Mouse (Mus musculus) erythroblast, embryonic 14.5 days (primary cell): ENCODE results near the gene Sec63. TPM values are rescaled to one million over a fixed set of nuclear protein-coding genes. Genes with fewer than 3 reads are reported as not detected.

Source experiments
- H3K27me3 ChIP-seq: 2 replicates; pipeline ENCODE4 v1.6.1; 2012; ENCODE audit warnings: inconsistent platforms; ENCODE audit not compliant: control insufficient read depth
- H3K36me3 ChIP-seq: 2 replicates; pipeline ENCODE4 v1.6.1; 2012; ENCODE audit warnings: mild to moderate bottlenecking, inconsistent platforms; ENCODE audit not compliant: control insufficient read depth
- H3K4me1 ChIP-seq: 2 replicates; pipeline ENCODE4 v1.6.1; 2012; ENCODE audit warnings: inconsistent platforms; ENCODE audit not compliant: control insufficient read depth
- H3K4me3 ChIP-seq: replicated peaks from 2 replicates; pipeline ENCODE3; 2012; ENCODE audit warnings: moderate library complexity, mild to moderate bottlenecking, inconsistent platforms
- H3K9me3 ChIP-seq: 2 replicates; pipeline ENCODE4 v1.6.1; 2012; ENCODE audit warnings: low read length, inconsistent platforms, mixed read lengths; ENCODE audit not compliant: control insufficient read depth
- GATA1 ChIP-seq: IDR thresholded peaks from 2 replicates; pipeline ENCODE4 v1.6.1; 2012; ENCODE audit warnings: low read length, inconsistent platforms, mixed read lengths
- TAL1 ChIP-seq: IDR thresholded peaks from 3 replicates; pipeline ENCODE4 v1.6.1; 2012; ENCODE audit warnings: low read length, inconsistent platforms, mixed read lengths
- polyA plus RNA-seq: library from polyadenylated mRNA; stranded (reverse); fragments of >175 nt; gene quantifications from 2 replicates; pipeline ENCODE4 v1.2.3, GENCODE M21; 2012

Gene Sec63
- polyA plus RNA-seq, 1 experiment, result 0.56 TPM

DNA sequence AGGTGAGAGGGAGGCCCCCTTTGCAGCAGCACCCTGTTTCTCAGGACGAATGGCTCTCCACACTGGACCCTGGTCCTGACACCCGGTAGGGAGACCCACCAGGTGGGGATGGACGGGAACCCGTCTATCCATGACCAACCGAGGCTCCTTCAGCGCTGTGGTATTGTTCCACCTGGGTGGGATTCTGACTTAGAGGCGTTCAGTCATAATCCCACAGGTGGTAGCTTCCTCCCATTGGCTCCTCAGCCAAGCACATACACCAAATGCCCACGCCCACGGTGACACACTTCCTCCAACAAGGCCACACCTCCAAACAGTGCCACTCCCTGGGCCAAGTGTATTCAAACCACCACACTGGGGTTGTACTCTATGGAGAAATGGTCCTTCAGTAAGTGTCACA is 95.3 kb downstream of the Sec63 start:
- peaks cover 6% of the 10 kb centered on the region; the same call in 1 of the 2 replicates for H3K27me3 ChIP-seq
- H3K4me1 ChIP-seq, result no peaks in the 10 kb centered on the region
- peaks cover 6% of the 10 kb centered on the region for H3K9me3 ChIP-seq
- H3K36me3 ChIP-seq, result no peaks in the 10 kb centered on the region
- no peak overlapping the region for H3K4me3 ChIP-seq
- TF ChIP-seq GATA1, result no peak
- no peak for TF ChIP-seq TAL1

DNA sequence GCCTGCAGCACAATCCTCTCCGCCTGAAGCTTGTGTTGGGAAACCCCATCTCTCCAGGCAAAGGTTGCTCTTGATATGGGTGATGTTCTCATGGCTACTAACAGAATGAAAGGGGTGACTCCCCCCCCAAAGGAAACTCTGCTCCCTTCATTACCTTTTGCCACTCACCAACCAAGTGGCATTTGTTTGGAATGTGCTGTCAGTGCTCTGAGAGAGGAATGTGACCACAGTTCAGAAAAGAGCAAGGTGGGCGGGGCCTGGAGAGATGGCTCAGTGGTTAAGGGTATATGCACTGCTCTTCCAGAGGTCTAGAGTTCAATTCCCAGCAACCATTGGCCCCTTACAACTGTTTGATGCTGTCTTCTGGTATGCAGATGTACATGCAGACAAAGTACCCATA is 95.7 kb downstream of the Sec63 start:
- Histone ChIP-seq H3K4me3 (no peak overlapping the region), H3K4me1 (no peaks in the 10 kb centered on the region), H3K9me3 (peaks cover 6% of the 10 kb centered on the region), H3K36me3 (no peaks in the 10 kb centered on the region), H3K27me3 (peaks cover 6% of the 10 kb centered on the region; the same call in 1 of the 2 replicates)
- TF ChIP-seq GATA1, result no peak
- TF ChIP-seq TAL1, result no peak

DNA sequence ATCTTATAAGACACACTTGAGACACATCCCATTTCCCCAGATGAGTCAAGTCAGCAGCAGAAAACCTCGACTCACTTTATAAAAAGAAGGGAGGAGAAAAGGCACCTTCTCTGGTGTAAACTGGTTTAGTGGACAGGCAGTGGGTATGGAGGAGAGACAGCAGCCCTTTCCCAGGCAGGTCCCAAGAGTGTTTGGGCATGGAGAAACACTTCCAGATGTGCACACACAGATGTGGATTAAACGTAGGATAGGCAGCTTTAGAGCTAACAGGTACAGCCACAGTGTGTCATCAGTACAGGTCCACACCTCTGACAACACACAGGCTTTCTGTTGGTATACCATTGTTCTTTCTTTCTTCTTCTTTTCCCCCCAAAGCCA is 98.5 kb downstream of the Sec63 start:
- Histone ChIP-seq H3K4me3 (no peak overlapping the region), H3K9me3 (peaks cover 6% of the 10 kb centered on the region), H3K27me3 (peaks cover 9% of the 10 kb centered on the region), H3K4me1 (no peaks in the 10 kb centered on the region), H3K36me3 (no peaks in the 10 kb centered on the region)
- no peak for TF ChIP-seq TAL1
- TF ChIP-seq GATA1, result no peak

DNA sequence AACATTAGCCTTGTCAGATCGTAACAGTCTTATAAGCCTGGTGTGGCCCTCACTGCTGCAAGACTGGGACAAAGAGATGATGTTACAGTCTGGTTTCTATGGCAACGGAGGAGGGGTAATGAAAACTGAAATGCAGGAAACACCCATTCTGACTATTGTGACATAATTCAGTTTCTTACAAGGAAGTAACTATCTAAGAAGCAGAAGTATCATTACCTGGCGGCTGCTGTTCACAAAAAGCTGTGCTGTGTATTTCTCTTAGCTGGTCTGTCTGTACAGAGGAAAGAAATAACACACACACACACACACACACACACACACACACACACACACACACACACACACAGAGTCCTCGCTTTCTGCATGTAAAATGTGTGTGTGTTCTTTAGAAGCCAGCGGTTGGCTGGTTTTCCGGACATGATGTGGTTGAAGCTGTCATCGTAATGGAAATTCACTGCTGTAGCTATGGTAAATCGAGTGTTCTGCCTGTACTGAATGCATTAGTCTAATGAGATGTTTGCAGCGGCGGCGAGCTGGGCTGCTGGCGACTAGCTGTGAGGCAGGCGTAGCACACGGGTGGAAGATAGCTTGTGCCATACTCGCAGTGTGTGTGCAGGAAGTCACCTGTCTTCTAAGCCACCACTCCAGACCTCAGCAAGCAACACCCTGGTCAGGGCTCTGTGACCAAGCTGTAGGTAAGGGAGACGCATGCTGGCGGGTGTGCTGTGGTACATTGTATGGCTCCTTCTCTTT is 99.0 kb downstream of the Sec63 start, which contains the start of gene Scml4:
Scml4 (plus strand) TSS at position 212 of the 753 bp plus-strand sequence.
- H3K27me3 ChIP-seq, result peaks cover 9% of the 10 kb centered on the region
- no peak for TF ChIP-seq GATA1
- no peak for TF ChIP-seq TAL1
- no peak within 1 kb of the TSS for H3K4me3 ChIP-seq
- H3K4me1 ChIP-seq, result no peaks in the 10 kb centered on the region
- peaks cover 6% of the 10 kb centered on the region for H3K9me3 ChIP-seq
- H3K36me3 ChIP-seq, result no peaks in the 10 kb centered on the region

DNA sequence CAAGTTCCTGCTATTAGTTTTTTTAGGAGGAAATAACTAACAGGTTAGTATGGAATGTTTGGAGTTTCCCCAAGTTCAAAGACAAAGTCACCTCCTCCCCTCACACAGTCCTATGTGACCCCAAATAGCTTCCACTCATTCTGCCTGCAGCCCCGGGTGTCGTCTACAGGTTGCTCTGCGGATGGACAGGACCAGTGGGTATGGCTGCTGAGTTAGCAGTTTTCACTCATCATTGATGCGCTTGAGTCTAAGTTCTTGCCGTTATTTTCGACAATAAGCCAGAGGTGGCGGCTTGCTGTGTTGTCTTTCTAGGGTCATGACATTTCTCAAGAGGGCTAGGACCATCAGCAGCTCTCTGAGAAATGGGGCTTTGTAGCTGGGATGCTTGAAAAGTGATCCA is 100.2 kb downstream of the Sec63 start:
- Histone ChIP-seq H3K27me3 (peaks cover 9% of the 10 kb centered on the region), H3K4me1 (no peaks in the 10 kb centered on the region), H3K9me3 (peaks cover 4% of the 10 kb centered on the region), H3K4me3 (no peak overlapping the region), H3K36me3 (no peaks in the 10 kb centered on the region)
- no peak for TF ChIP-seq GATA1
- no peak for TF ChIP-seq TAL1

DNA sequence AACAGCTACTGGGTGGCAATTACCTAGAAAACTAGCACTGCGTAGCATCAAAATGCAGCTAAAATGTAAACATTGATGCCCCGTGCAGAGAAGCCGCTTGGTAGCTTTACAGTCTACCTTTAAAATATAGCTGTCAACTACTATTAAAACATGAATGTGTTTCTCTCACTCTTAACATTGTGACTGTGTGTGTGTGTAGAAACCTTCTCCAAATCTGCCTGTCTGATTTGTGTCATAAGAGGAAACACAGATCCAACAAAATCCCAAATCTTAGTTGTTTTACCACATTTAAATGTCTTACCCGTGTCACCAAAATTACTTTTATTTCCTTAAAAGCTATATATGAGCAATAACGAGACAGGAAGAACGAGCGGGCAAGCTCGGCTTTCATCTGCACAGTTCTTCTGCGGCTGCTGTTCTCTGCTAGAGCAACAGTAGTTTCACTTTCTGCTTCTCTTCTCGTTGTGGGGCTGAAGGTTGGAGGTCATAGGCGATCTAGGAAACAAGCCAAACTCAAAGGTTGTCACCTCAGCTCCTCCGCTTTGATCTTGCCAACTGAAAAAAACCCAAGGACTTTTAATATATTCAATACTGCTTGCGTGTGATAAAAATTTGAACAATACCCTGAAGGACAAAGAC is 100.9 kb downstream of the Sec63 start:
- Histone ChIP-seq H3K9me3 (no peaks in the 10 kb centered on the region), H3K4me1 (no peaks in the 10 kb centered on the region), H3K27me3 (peaks cover 9% of the 10 kb centered on the region), H3K36me3 (no peaks in the 10 kb centered on the region), H3K4me3 (peak overlapping the region; percentile 6)
- TF ChIP-seq TAL1, result no peak
- TF ChIP-seq GATA1, result no peak

DNA sequence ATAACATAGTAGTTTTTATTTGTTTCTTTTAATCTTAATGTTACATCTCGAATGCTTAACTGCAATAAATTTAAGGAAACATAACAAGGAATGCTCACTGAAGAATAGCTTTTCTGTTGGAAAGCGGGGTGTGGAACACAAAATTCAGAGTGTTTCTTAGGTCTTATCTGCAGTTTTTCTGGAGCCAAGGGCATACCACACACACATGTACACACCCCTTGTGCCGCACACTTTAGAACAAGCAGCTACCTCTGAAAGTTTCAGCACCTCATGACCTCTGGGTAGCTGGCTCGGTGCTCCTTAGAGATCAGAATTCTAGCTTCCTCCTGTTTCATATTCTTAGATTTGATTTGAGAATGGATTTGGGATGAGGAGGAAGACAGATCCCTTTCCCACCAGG is 101.5 kb downstream of the Sec63 start:
- Histone ChIP-seq H3K27me3 (peaks cover 9% of the 10 kb centered on the region), H3K36me3 (no peaks in the 10 kb centered on the region), H3K4me3 (no peak overlapping the region), H3K9me3 (no peaks in the 10 kb centered on the region), H3K4me1 (no peaks in the 10 kb centered on the region)
- TF ChIP-seq GATA1 (no peak), TAL1 (no peak)

DNA sequence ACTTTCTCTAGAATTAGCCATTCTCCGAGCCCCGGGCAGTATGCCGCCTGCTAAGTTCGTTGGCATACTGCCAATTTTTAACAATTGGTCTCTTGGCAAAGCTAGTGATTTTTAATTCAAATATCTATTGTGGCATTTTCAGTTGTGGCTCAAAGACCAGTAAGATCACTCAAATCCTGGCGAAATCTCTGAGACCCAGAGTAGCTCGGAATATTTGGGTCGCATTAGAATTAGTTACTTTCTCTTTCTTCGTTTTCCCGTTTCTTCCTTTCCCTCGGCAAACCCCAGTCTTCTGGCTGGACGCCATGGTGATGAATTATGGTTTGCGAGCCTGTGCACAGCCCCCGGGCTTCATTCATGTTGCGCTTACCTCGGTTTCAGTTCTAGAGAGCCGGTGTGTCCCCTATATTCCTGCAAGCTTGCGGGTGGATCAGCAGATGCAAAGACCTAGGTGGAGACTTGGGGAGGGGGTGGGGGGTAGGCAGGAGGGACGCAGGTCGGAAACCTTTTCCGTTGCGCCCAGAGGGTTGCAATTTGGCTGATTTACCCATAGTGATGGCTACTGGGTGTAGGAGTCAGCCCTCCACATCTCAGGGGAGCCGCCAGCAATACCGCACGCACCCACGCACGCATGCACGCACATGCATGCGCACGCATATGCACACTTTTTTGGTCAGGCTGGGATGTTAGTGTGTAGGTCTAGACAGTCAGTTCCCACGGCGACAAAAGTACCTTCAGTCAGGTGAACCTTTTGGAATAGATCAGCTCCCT is 102.5 kb downstream of the Sec63 start:
- Histone ChIP-seq H3K4me3 (no peak overlapping the region), H3K4me1 (no peaks in the 10 kb centered on the region), H3K9me3 (no peaks in the 10 kb centered on the region), H3K27me3 (peaks cover 9% of the 10 kb centered on the region), H3K36me3 (no peaks in the 10 kb centered on the region)
- TF ChIP-seq TAL1, result no peak

DNA sequence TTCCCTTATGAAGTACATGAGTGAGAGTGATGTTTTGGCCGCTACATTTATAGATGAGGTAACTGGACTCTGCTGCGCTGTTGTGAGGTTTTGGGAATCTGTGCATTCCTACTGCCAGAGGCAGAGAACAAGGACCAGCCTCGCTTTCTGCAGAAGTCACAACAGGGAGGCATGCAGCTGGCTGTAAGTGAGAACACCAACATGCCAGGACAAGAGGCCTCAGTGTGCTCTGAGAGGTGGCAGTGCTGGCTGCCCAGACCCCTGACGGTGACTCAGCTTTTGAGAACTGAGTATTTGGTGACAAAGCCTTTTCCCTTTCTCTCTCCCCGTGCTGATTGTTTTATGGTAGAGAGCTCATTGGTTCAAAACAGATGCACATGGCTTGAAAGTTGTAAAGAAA is 103.4 kb downstream of the Sec63 start:
- peaks cover 9% of the 10 kb centered on the region for H3K27me3 ChIP-seq
- H3K36me3 ChIP-seq, result no peaks in the 10 kb centered on the region
- H3K4me1 ChIP-seq, result no peaks in the 10 kb centered on the region
- H3K4me3 ChIP-seq, result no peak overlapping the region
- no peaks in the 10 kb centered on the region for H3K9me3 ChIP-seq
- TF ChIP-seq TAL1, result no peak
- TF ChIP-seq GATA1, result no peak
